Mouse (Mus musculus) CH12.LX (cell line): ENCODE measurements at regions not wholly inside any gene's neighbourhood (a gene's known extent, or its start where the extent isn't known, plus 50 kb on each side); places are given as distances from the start of the nearest gene placed in this dataset.

Experiments
- DNase-seq: peaks from one replicate; pipeline ENCODE4 v3.0.0-alpha.2; 2013; ENCODE audit errors: extremely low read depth
- H3K27ac ChIP-seq: 2 replicates; pipeline ENCODE4 v1.5.1; 2012; ENCODE audit warnings: low read depth, mild to moderate bottlenecking, control low read depth, moderate library complexity; ENCODE audit not compliant: insufficient read depth
- H3K27me3 ChIP-seq: replicated peaks from 2 replicates; pipeline ENCODE3; 2012; ENCODE audit warnings: inconsistent platforms
- H3K36me3 ChIP-seq, 2 experiments: replicated peaks in 1 of 2; 2 replicates each; pipeline versions ENCODE3 to v1.6.1; 2012; ENCODE audit warnings: inconsistent platforms in 1 of 2, low read length in 1 of 2, mild to moderate bottlenecking in 1 of 2, mixed read lengths in 1 of 2, moderate library complexity in 1 of 2; ENCODE audit not compliant: control insufficient read depth in 1 of 2, insufficient read depth in 1 of 2
- H3K4me1 ChIP-seq, 2 experiments: 2 replicates each; pipeline ENCODE4 v1.6.1; 2012; ENCODE audit warnings: inconsistent platforms in 1 of 2, moderate library complexity in 1 of 2; ENCODE audit not compliant: insufficient read depth in 2 of 2, control insufficient read depth in 1 of 2
- H3K4me2 ChIP-seq: 2 replicates; pipeline ENCODE4 v1.6.1; 2012; ENCODE audit warnings: low read depth, mild to moderate bottlenecking, control low read depth; ENCODE audit not compliant: poor library complexity, insufficient read depth, severe bottlenecking
- H3K4me3 ChIP-seq, 3 experiments: fragments of 150-350 bp in 1 of 3; sonication (generic) in 1 of 3; replicated peaks in 1 of 3; 2 replicates each; pipeline versions ENCODE3 to v1.5.1; 2011 to 2012; ENCODE audit warnings: low read depth in 2 of 3, low read length in 2 of 3, mild to moderate bottlenecking in 2 of 3, moderate library complexity in 2 of 3, control low read depth in 1 of 3, improper control_type of control experiment in 1 of 3, inconsistent platforms in 1 of 3, mixed read lengths in 1 of 3; ENCODE audit not compliant: poor library complexity in 1 of 3
- H3K79me2 ChIP-seq: replicated peaks from 2 replicates; pipeline ENCODE4 v1.6.1; 2012; ENCODE audit warnings: mild to moderate bottlenecking, moderate library complexity; ENCODE audit not compliant: control insufficient read depth, poor library complexity, insufficient read depth, severe bottlenecking; ENCODE audit errors: extremely low read depth
- H3K9ac ChIP-seq: 2 replicates; pipeline ENCODE4 v1.6.1; 2012; ENCODE audit warnings: low read depth, mild to moderate bottlenecking, control low read depth, moderate library complexity; ENCODE audit not compliant: insufficient read depth
- H3K9me3 ChIP-seq: replicated peaks from 2 replicates; pipeline ENCODE3; 2012; ENCODE audit warnings: low read length, inconsistent platforms, mixed read lengths
- BHLHE40 ChIP-seq: IDR thresholded peaks from 2 replicates; pipeline ENCODE4 v1.6.1; 2011; ENCODE audit warnings: mild to moderate bottlenecking, low read depth, low read length, improper control_type of control experiment
- CTCF ChIP-seq, 2 experiments: IDR thresholded peaks in 1 of 2; conservative IDR thresholded peaks in 1 of 2; 2 replicates each; pipeline ENCODE4 v1.5.1; 2011 to 2012; ENCODE audit warnings: low read depth in 2 of 2, low read length in 2 of 2, improper control_type of control experiment in 1 of 2, inconsistent platforms in 1 of 2, mild to moderate bottlenecking in 1 of 2, moderate library complexity in 1 of 2
- E2F4 ChIP-seq: IDR thresholded peaks from 2 replicates; pipeline ENCODE4 v1.6.1; 2011; ENCODE audit warnings: low read depth, low read length, improper control_type of control experiment; ENCODE audit not compliant: insufficient replicate concordance
- ELF1 ChIP-seq: IDR thresholded peaks from 2 replicates; pipeline ENCODE4 v1.6.1; 2014; ENCODE audit warnings: low read depth, mild to moderate bottlenecking, inconsistent platforms, low read length, improper control_type of control experiment
- GABPA ChIP-seq: IDR thresholded peaks from 2 replicates; pipeline ENCODE4 v1.6.1; 2012; ENCODE audit warnings: low read depth, low read length, improper control_type of control experiment, inconsistent platforms; ENCODE audit not compliant: insufficient replicate concordance
- IRF4 ChIP-seq: IDR thresholded peaks from 2 replicates; pipeline ENCODE4 v1.6.1; 2014; ENCODE audit warnings: low read depth, mild to moderate bottlenecking, inconsistent platforms, low read length, improper control_type of control experiment
- JUND ChIP-seq: conservative IDR thresholded peaks from 2 replicates; pipeline ENCODE4 v1.6.1; 2011; ENCODE audit warnings: low read depth, low read length, improper control_type of control experiment
- MAZ ChIP-seq: IDR thresholded peaks from 2 replicates; pipeline ENCODE4 v1.6.1; 2012; ENCODE audit warnings: low read depth, mild to moderate bottlenecking, inconsistent platforms, low read length, improper control_type of control experiment, moderate library complexity
- MEF2A ChIP-seq: IDR thresholded peaks from 2 replicates; pipeline ENCODE4 v1.6.1; 2014; ENCODE audit warnings: low read depth, mild to moderate bottlenecking, inconsistent platforms, low read length, improper control_type of control experiment, borderline replicate concordance
- MYC ChIP-seq: IDR thresholded peaks from 2 replicates; pipeline ENCODE4 v1.6.1; 2011; ENCODE audit warnings: low read depth, mild to moderate bottlenecking, improper control_type of control experiment, low read length
- NELFE ChIP-seq: IDR thresholded peaks from 2 replicates; pipeline ENCODE4 v1.6.1; 2011; ENCODE audit warnings: low read depth, low read length, improper control_type of control experiment
- PAX5 ChIP-seq: IDR thresholded peaks from 2 replicates; pipeline ENCODE4 v1.6.1; 2012; ENCODE audit warnings: low read length, inconsistent platforms, mixed read lengths
- POLR2A ChIP-seq: IDR thresholded peaks from 2 replicates; pipeline ENCODE4 v1.6.1; 2011; ENCODE audit warnings: low read depth, mild to moderate bottlenecking, improper control_type of control experiment, low read length
- POLR2AphosphoS2 ChIP-seq: IDR thresholded peaks from 2 replicates; pipeline ENCODE4 v1.6.1; 2011; ENCODE audit warnings: low read depth, low read length, improper control_type of control experiment
- RCOR1 ChIP-seq: conservative IDR thresholded peaks from 2 replicates; pipeline ENCODE4 v1.6.1; 2012; ENCODE audit warnings: low read depth, mild to moderate bottlenecking, inconsistent platforms, low read length, improper control_type of control experiment
- TCF12 ChIP-seq: IDR thresholded peaks from 2 replicates; pipeline ENCODE4 v1.6.1; 2014; ENCODE audit warnings: low read depth, mild to moderate bottlenecking, inconsistent platforms, low read length, improper control_type of control experiment
- ZMIZ1 ChIP-seq: IDR thresholded peaks from 2 replicates; pipeline ENCODE4 v1.6.1; 2012; ENCODE audit warnings: low read depth, mild to moderate bottlenecking, inconsistent platforms, low read length, improper control_type of control experiment
- dilution Hi-C: fragments of 300-500 bp; cut with MboI; formaldehyde crosslinking; loops from 2 replicates; pipeline ENCODE4 v1.14.3; 2020; ENCODE audit warnings: low sequenced_read_pairs; ENCODE audit not compliant: extremely low pct_unique_long_range_greater_than_20kb, extremely low pct_ligation_motif_present
- in situ Hi-C: fragments of 300-500 bp; cut with MboI; formaldehyde crosslinking; loops from 3 replicates; pipeline ENCODE4 v1.14.3; 2019; ENCODE audit warnings: low sequenced_read_pairs, low pct_ligation_motif_present, low pct_unique_long_range_greater_than_20kb, mixed read lengths

- no peak overlapping the region for H3K27ac ChIP-seq
- H3K4me1 ChIP-seq = no peaks in the 10 kb centered on the region
- H3K9me3 ChIP-seq = no peaks in the 10 kb centered on the region
- in situ Hi-C loops (no loop called here), dilution Hi-C loops (no loop called here)
- no peaks in the 10 kb centered on the region for H3K79me2 ChIP-seq
- no peak for TF ChIP-seq POLR2AphosphoS2
- no peak for TF ChIP-seq POLR2A
- TF ChIP-seq MYC = no peak
- no peak for TF ChIP-seq GABPA
- no peak for TF ChIP-seq IRF4
- no peak for TF ChIP-seq PAX5
- no peak for TF ChIP-seq RCOR1
- TF ChIP-seq NELFE = no peak
- TF ChIP-seq MEF2A = no peak
- TF ChIP-seq ZMIZ1 = no peak
- TF ChIP-seq E2F4 = no peak
- no peak for TF ChIP-seq BHLHE40
- H3K36me3 ChIP-seq = no peaks in the 10 kb centered on the region
- H3K4me2 ChIP-seq = no peak overlapping the region
- H3K27me3 ChIP-seq = no peaks in the 10 kb centered on the region
- DNase-seq = no peak
- no peak overlapping the region for H3K9ac ChIP-seq
- no peak overlapping the region for H3K4me3 ChIP-seq
Observed at GRCm38 (mm10) chr11:18163156-18164024, 209.7 kb upstream of the Etaa1 start.

GRCm38 (mm10) chr11:18156506-18156905 is 202.8 kb upstream of the Etaa1 start:
- TF ChIP-seq ZMIZ1 = no peak
- no peak for TF ChIP-seq PAX5
- TF ChIP-seq TCF12 = no peak
- TF ChIP-seq MYC = no peak
- no peak for TF ChIP-seq JUND
- TF ChIP-seq IRF4 = no peak
- TF ChIP-seq MAZ = no peak
- no peak for TF ChIP-seq ELF1
- no peak for TF ChIP-seq CTCF (conservative IDR thresholded peaks at IDR 0.05 in 1 of 2, IDR thresholded peaks at IDR 0.05 in 1 of 2; ENCODE audit: low read depth in 2 of 2, low read length in 2 of 2)
- TF ChIP-seq NELFE = no peak
- Histone ChIP-seq H3K4me2 (no peak overlapping the region), H3K9me3 (no peaks in the 10 kb centered on the region), H3K27me3 (no peaks in the 10 kb centered on the region), H3K9ac (no peak overlapping the region), H3K27ac (no peak overlapping the region), H3K79me2 (no peaks in the 10 kb centered on the region), H3K4me1 (no peaks in the 10 kb centered on the region), H3K36me3 (no peaks in the 10 kb centered on the region), H3K4me3 (no peak overlapping the region)
- in situ Hi-C loops (no loop called here), dilution Hi-C loops (no loop called here)
- DNase-seq = no peak
